Mouse (Mus musculus) hindbrain, embryonic 16.5 days (tissue): ENCODE data around the gene Cdk15. TPM values are rescaled to one million over a fixed set of nuclear protein-coding genes. Genes with fewer than 3 reads are reported as not detected.
A peak's percentile ranks its signal among the peaks of the same experiment; 100 is the strongest.

Experiments used
- ATAC-seq: fragments of 200-750 bp; cut with Nextera tagmentation; 2 replicates; pipeline ENCODE4 v1.8.0; 2017; ENCODE audit warnings: moderate TSS enrichment, moderate library complexity
- H3K27ac ChIP-seq: fragments of 300-500 bp; sonication (generic); 2 replicates; pipeline ENCODE4 v1.5.1; 2014; ENCODE audit warnings: low read depth, mild to moderate bottlenecking, control low read depth, low read length, moderate library complexity
- H3K27me3 ChIP-seq: fragments of 300-500 bp; sonication (generic); replicated peaks from 2 replicates; pipeline ENCODE4 v1.6.1; 2014; ENCODE audit warnings: low read length; ENCODE audit not compliant: control insufficient read depth, insufficient read depth
- H3K36me3 ChIP-seq: fragments of 300-500 bp; sonication (generic); 2 replicates; pipeline ENCODE4 v1.6.1; 2014; ENCODE audit warnings: mild to moderate bottlenecking, low read length, moderate library complexity, mixed read lengths; ENCODE audit not compliant: control insufficient read depth, insufficient read depth
- H3K4me1 ChIP-seq: fragments of 300-500 bp; sonication (generic); 2 replicates; pipeline ENCODE4 v1.6.1; 2014; ENCODE audit warnings: low read depth, low read length; ENCODE audit not compliant: control insufficient read depth, insufficient read depth
- H3K4me2 ChIP-seq: fragments of 300-500 bp; sonication (generic); 2 replicates; pipeline ENCODE4 v1.6.1; 2014; ENCODE audit warnings: mild to moderate bottlenecking, low read length, control low read depth, moderate library complexity
- H3K4me3 ChIP-seq: fragments of 300-500 bp; sonication (generic); 2 replicates; pipeline ENCODE4 v1.5.1; 2014; ENCODE audit warnings: mild to moderate bottlenecking, low read length, control low read depth, moderate library complexity
- H3K9ac ChIP-seq: fragments of 300-500 bp; sonication (generic); 2 replicates; pipeline ENCODE4 v1.6.1; 2014; ENCODE audit warnings: low read depth, mild to moderate bottlenecking, control low read depth, low read length, moderate library complexity
- H3K9me3 ChIP-seq: fragments of 300-500 bp; sonication (generic); 2 replicates; pipeline ENCODE4 v1.6.1; 2014; ENCODE audit warnings: mild to moderate bottlenecking, low read length, moderate library complexity; ENCODE audit not compliant: control insufficient read depth
- WGBS: fragments of 180-500 bp; shearing (Covaris S2); extraction: QIAGEN DNeasy Blood & Tissue Kit; methylation state at CpG from one replicate; pipeline ENCODE4 v1.1.7; 2014; 5-methylcytosine and 5-hydroxymethylcytosine counted together
- polyA plus RNA-seq: library from polyadenylated mRNA; unstranded; fragments of >200 nt; fragmentation: Nextera tagmentation; extraction: Ambion mirVana; gene quantifications from 2 replicates; pipeline ENCODE4 v1.2.1, GENCODE M21; 2015

The Cdk15 gene
- polyA plus RNA-seq, 1 experiment from 2014 or later, result 2.0 TPM

DNA sequence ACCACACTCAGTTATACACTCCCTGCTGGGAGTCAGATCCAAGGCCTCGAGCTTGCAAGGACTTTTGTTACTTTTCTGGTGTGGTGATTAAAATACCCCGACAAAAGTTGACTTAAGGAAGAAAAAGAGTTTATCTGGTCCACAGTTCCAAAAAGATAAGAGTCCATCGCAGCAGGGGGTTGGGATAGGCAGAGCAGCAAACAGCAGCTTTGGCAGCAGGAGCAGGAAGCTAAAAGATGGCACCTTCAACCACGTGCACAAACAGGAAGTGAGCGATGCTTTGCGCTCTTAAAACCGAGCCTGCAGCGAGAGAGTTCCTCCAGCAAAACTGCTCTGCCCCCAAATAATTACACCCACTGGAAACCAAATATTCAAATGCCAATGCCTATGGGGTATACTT lies 12.2 kb downstream of the Cdk15 start:
- H3K4me2 ChIP-seq, result no peak overlapping the region
- no peaks in the 10 kb centered on the region for H3K27me3 ChIP-seq
- no peak overlapping the region for H3K9ac ChIP-seq
- no peaks in the 10 kb centered on the region for H3K36me3 ChIP-seq
- peaks cover 2% of the 10 kb centered on the region; the same call in 1 of the 2 replicates for H3K4me1 ChIP-seq
- no peak overlapping the region for H3K27ac ChIP-seq
- no peak for ATAC-seq
- no peaks in the 10 kb centered on the region for H3K9me3 ChIP-seq
- H3K4me3 ChIP-seq, result no peak overlapping the region
- WGBS, result 71% methylated on average over 8 of the region's 8 CpGs

DNA sequence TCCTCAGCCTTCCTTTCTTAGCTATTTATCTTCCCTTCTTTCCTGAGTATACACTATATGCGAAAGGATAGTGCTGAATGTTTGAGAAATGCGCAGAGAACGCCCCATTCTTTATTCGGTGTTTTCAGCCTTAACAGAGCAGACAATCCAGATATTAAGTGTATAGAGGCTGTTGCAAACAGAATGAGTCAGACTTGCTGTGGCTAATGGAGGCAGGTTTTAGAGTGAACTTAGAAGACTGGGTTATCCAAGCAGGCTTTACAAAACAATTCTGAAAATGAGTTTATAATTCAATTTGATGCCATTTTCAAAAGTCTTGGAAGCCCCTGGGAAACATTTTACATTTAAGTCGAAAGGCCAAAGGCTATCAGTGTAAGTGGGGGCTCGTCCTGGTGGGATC lies 12.8 kb downstream of the Cdk15 start:
- ATAC-seq, result no peak
- WGBS, result 86% methylated on average over 6 of the region's 6 CpGs
- Histone ChIP-seq H3K9ac (no peak overlapping the region), H3K27ac (no peak overlapping the region), H3K27me3 (no peaks in the 10 kb centered on the region), H3K9me3 (no peaks in the 10 kb centered on the region), H3K4me2 (no peak overlapping the region), H3K4me1 (peaks cover 2% of the 10 kb centered on the region; the same call in 1 of the 2 replicates), H3K36me3 (no peaks in the 10 kb centered on the region), H3K4me3 (no peak overlapping the region)

DNA sequence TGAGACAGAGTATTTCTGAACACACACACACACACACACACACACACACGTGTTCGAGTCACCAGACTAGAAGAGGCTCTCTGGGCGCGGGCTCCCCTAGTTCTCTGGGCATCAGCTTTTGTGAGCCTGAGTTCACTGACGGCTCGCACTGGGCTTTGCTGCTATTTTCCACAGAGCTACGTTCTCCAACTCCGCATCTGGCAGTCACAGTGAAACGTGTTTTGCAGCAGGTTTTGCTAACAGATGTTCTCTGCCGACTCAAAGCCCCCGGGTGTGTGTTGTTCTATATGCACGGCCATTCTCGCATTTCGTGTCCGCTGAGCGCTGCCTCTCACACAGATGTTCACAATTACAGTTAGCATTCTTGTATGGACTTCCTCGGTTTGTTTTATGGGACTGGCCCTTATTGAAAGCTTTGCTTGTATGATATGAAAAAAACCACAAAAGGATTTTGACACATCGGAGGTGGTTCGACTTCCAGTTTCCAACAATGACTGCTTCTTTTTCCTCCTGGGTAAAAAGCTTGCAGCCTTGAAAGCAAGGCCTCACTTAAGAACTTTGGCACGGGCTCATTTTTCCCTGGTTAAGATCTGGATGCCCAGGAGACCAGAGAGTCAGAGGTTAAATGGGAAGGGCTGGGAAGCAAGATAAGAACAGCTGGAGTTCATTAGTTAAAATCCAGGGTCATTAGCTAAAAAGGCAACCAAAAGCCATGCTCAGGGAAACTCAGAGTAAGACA lies 13.4 kb downstream of the Cdk15 start:
- ATAC-seq, result peak; percentile 58; the same call in 1 of the 2 replicates
- Histone ChIP-seq H3K36me3 (no peaks in the 10 kb centered on the region), H3K9ac (no peak overlapping the region), H3K4me2 (no peak overlapping the region), H3K27ac (peak overlapping the region; percentile 37; the same call in 1 of the 2 replicates), H3K9me3 (no peaks in the 10 kb centered on the region), H3K27me3 (no peaks in the 10 kb centered on the region), H3K4me1 (peaks cover 2% of the 10 kb centered on the region; the same call in 1 of the 2 replicates), H3K4me3 (no peak overlapping the region)
- WGBS, result 42% methylated on average over 20 of the region's 20 CpGs

DNA sequence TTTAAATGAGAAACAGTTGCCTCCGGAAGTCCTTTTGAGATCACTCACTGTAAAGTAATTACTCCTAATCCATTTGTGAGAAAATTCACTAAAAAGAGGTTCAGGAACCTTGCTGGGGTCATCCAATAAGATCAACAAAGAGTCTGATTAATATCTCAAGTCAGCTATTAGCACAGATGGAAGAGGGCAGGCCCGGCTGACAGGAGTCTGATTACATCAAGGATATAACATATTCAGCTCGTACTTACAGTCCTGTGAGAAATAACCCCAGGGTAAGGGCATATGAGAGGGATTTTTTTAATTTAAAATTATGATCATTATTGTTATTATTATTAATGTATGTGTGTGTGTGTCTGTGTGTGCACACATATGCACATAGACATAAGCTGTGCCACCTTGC lies 15.5 kb downstream of the Cdk15 start:
- no peak for ATAC-seq
- H3K36me3 ChIP-seq, result no peaks in the 10 kb centered on the region
- H3K9ac ChIP-seq, result no peak overlapping the region
- no peak overlapping the region for H3K27ac ChIP-seq
- no peak overlapping the region for H3K4me3 ChIP-seq
- 33% methylated on average over 3 of the region's 3 CpGs for WGBS
- H3K4me2 ChIP-seq, result no peak overlapping the region
- H3K27me3 ChIP-seq, result no peaks in the 10 kb centered on the region
- no peaks in the 10 kb centered on the region for H3K9me3 ChIP-seq
- peaks cover 2% of the 10 kb centered on the region; the same call in 1 of the 2 replicates for H3K4me1 ChIP-seq

DNA sequence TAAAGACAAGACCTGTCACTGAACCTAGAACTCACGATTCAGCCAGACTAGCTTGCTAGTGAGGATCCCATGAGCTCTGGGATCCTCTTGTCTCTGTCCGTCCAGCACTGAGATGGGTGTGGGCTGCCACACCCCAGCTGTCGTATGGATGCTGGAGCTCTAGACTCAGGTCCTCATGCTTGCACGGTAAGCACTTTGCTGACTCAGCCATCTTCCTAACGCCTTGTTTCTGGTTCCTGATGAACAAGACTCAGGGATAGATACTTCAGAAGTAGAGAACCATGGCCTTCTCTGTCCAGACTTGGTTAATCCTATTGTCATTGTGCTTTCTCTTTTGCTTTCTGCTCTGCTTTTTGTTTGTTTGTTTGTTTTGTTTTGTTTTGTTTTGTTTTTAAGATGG lies 29.2 kb downstream of the Cdk15 start:
- H3K4me2 ChIP-seq, result no peak overlapping the region
- no peaks in the 10 kb centered on the region for H3K36me3 ChIP-seq
- no peak overlapping the region for H3K4me3 ChIP-seq
- H3K4me1 ChIP-seq, result no peaks in the 10 kb centered on the region
- H3K27ac ChIP-seq, result no peak overlapping the region
- 87% methylated on average over 5 of the region's 5 CpGs for WGBS
- no peak overlapping the region for H3K9ac ChIP-seq
- no peaks in the 10 kb centered on the region for H3K9me3 ChIP-seq
- no peaks in the 10 kb centered on the region for H3K27me3 ChIP-seq
- no peak for ATAC-seq

DNA sequence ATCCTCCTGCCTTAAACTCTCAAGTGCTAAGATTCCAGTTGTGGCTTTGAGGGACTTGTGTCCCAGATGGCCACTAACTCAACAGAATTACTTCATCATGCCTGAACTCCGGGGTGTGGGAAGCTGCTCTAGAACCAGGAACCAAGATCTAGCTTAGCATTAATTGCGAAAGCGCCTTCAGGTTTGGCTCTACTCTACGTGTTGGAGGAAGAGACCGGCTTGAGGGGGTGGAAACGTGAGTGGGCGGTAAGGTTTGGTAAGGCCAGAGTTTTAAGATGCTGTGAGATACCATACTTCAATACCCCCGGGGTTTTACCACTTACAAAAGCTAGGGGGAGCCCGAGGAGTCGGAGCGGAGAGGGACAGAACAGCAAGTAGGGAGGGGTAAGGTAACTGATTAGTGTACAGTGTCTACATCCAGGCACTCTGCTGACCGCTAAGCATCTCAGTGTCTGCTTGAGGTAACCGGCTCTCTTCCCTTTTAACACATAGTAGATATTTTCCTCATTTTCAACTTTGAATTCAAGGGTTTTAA lies 29.7 kb downstream of the Cdk15 start:
- H3K27me3 ChIP-seq, result no peaks in the 10 kb centered on the region

DNA sequence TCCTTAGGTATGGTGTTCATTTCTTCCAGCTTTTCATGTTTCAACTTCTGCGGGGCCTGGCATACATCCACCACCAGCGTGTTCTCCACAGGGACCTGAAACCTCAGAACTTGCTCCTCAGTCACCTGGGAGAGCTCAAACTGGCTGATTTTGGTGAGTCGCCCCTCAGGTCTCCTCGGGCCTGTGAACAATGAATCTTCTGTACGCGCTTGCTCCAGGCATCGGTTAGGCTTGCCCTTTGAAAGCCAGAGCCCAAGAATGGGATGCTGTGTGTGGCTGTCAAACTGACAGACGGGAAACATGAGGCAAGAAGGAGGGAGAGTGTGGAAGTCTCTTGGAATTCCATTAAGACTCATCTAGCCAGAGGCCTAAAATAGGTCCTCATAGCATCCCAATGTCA lies 31.0 kb downstream of the Cdk15 start:
- Histone ChIP-seq H3K4me3 (no peak overlapping the region), H3K9me3 (no peaks in the 10 kb centered on the region)
- 52% methylated on average over 8 of the region's 8 CpGs for WGBS

More for the DNA sequence above, 29.7 kb downstream of the Cdk15 start:
- Histone ChIP-seq H3K9me3 (no peaks in the 10 kb centered on the region), H3K36me3 (no peaks in the 10 kb centered on the region), H3K9ac (no peak overlapping the region), H3K4me1 (no peaks in the 10 kb centered on the region), H3K4me3 (no peak overlapping the region), H3K4me2 (no peak overlapping the region), H3K27ac (no peak overlapping the region)
- no peak for ATAC-seq
- WGBS, result 79% methylated on average over 13 of the region's 13 CpGs

DNA sequence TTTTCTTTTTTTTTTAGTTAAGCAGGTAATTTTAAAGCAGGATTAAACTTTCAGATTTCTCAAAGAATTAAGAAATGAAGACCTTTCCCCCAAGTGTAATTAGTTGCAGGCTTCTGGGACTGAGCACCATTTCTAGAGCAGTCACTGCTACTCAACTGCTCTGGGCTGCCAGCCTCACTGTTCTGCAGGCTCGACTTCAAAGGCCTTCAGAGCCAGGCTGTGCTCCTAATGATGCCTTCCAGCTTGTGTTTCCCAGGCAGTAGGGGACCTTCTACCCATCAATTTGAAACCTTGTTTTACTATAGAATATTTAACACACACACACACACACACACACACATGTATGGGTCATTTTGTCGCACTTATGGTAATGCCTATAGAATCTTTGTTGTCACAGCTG lies 34.9 kb downstream of the Cdk15 start:
- ATAC-seq, result no peak
- Histone ChIP-seq H3K4me1 (no peaks in the 10 kb centered on the region), H3K9me3 (no peaks in the 10 kb centered on the region), H3K36me3 (no peaks in the 10 kb centered on the region), H3K4me3 (no peak overlapping the region), H3K9ac (no peak overlapping the region), H3K4me2 (no peak overlapping the region), H3K27ac (no peak overlapping the region), H3K27me3 (no peaks in the 10 kb centered on the region)
- 45% methylated on average over 2 of the region's 2 CpGs for WGBS

More for the DNA sequence above, 31.0 kb downstream of the Cdk15 start:
- no peak for ATAC-seq
- Histone ChIP-seq H3K27ac (no peak overlapping the region), H3K9ac (no peak overlapping the region), H3K27me3 (no peaks in the 10 kb centered on the region), H3K4me2 (no peak overlapping the region), H3K4me1 (no peaks in the 10 kb centered on the region), H3K36me3 (no peaks in the 10 kb centered on the region)

DNA sequence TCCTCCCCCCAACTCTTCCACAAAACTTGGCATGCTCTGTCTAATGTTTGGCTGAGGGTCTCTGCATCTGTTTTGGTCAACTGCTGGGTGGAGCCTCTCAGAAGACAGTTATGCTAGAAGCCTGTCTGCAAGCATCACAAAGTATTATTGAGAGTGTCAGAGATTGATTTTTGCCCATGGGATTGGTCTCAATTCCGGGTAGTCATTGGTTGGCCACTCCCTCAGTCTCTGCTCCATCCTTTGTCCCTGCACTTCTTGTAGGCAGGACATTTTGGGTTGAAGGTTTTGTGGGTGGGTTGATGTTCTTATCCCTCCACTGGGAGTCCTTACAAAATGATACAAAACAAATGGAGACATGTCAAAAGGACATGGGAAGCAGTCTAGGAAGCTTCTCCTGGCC lies 39.1 kb downstream of the Cdk15 start:
- Histone ChIP-seq H3K4me1 (no peaks in the 10 kb centered on the region), H3K9me3 (no peaks in the 10 kb centered on the region), H3K36me3 (no peaks in the 10 kb centered on the region), H3K27me3 (no peaks in the 10 kb centered on the region), H3K9ac (no peak overlapping the region), H3K4me3 (no peak overlapping the region), H3K4me2 (no peak overlapping the region), H3K27ac (no peak overlapping the region)
- no peak for ATAC-seq
- 63% methylated on average over 1 of the region's 1 CpGs for WGBS
